Mouse (Mus musculus) limb, embryonic 14.5 days (tissue): ENCODE data around the gene Dcaf8. TPM values are rescaled to one million over a fixed set of nuclear protein-coding genes. Genes with fewer than 3 reads are reported as not detected.
A peak's percentile ranks its signal among the peaks of the same experiment; 100 is the strongest.

Experiments
- ATAC-seq: fragments of 200-750 bp; cut with Nextera tagmentation; 2 replicates; pipeline ENCODE4 v1.8.0; 2017; ENCODE audit warnings: low read depth, moderate number of reproducible peaks, moderate TSS enrichment; ENCODE audit not compliant: low FRiP score
- DNase-seq: peaks from one replicate; pipeline ENCODE4 v3.0.0-alpha.2; 2015; ENCODE audit warnings: low spot score
- H3K27ac ChIP-seq: fragments of 300-500 bp; sonication (generic); replicated peaks from 2 replicates; pipeline ENCODE4 v1.5.1; 2014; ENCODE audit warnings: low read depth, mild to moderate bottlenecking, low read length, moderate library complexity, mixed read lengths
- H3K27me3 ChIP-seq: fragments of 300-500 bp; sonication (generic); 2 replicates; pipeline ENCODE4 v1.6.1; 2014; ENCODE audit warnings: low read length, mixed read lengths; ENCODE audit not compliant: control insufficient read depth, insufficient read depth
- H3K36me3 ChIP-seq: fragments of 300-500 bp; sonication (generic); 2 replicates; pipeline ENCODE4 v1.6.1; 2014; ENCODE audit warnings: mild to moderate bottlenecking, low read length, moderate library complexity, mixed read lengths; ENCODE audit not compliant: control insufficient read depth, insufficient read depth
- H3K4me1 ChIP-seq: fragments of 300-500 bp; sonication (generic); 2 replicates; pipeline ENCODE4 v1.6.1; 2014; ENCODE audit warnings: antibody characterized with exemption, low read length, mixed read lengths; ENCODE audit not compliant: control insufficient read depth, insufficient read depth
- H3K4me2 ChIP-seq: fragments of 300-500 bp; sonication (generic); replicated peaks from 2 replicates; pipeline ENCODE4 v1.6.1; 2014; ENCODE audit warnings: low read depth, mild to moderate bottlenecking, low read length, moderate library complexity; ENCODE audit not compliant: severe bottlenecking
- H3K4me3 ChIP-seq: fragments of 300-500 bp; sonication (generic); replicated peaks from 2 replicates; pipeline ENCODE4 v1.5.1; 2014; ENCODE audit warnings: low read length
- H3K9ac ChIP-seq: fragments of 300-500 bp; sonication (generic); 2 replicates; pipeline ENCODE4 v1.6.1; 2014; ENCODE audit warnings: mild to moderate bottlenecking, low read depth, low read length, moderate library complexity; ENCODE audit not compliant: severe bottlenecking
- H3K9me3 ChIP-seq: fragments of 300-500 bp; sonication (generic); 2 replicates; pipeline ENCODE4 v1.6.1; 2016; ENCODE audit warnings: low read length; ENCODE audit not compliant: control insufficient read depth
- POLR2A ChIP-seq: fragments of 200-500 bp; IDR thresholded peaks from 2 replicates; pipeline ENCODE4 v1.8.0; 2012; ENCODE audit warnings: inconsistent platforms, mild to moderate bottlenecking, moderate library complexity, borderline replicate concordance; ENCODE audit not compliant: insufficient read depth, insufficient read length; ENCODE audit errors: extremely low read depth
- WGBS: fragments of 180-500 bp; shearing (Covaris S2); extraction: QIAGEN DNeasy Blood & Tissue Kit; methylation state at CpG from one replicate; pipeline ENCODE4 v1.1.7; 2014; 5-methylcytosine and 5-hydroxymethylcytosine counted together
- polyA plus RNA-seq, 2 experiments: library from polyadenylated mRNA; depleted of rRNA in 1 of 2; stranded (reverse) in 1 of 2; unstranded in 1 of 2; fragments of >200 nt; fragmentation: Nextera tagmentation in 1 of 2; extraction: Ambion mirVana in 1 of 2; gene quantifications; 2 replicates each; pipeline versions ENCODE4 v1.2.1 to v1.2.3; 2012 to 2014

The Dcaf8 gene
- polyA plus RNA-seq (2012; rRNA removed), result 120 TPM in 2 replicates
- polyA plus RNA-seq (2014; fragmentation: Nextera tagmentation; extraction: Ambion mirVana), result 121 and 131 TPM in 2 replicates

- TF ChIP-seq POLR2A, result peak; percentile 95
- H3K4me1 ChIP-seq, result peaks cover 6% of the 10 kb centered on the region; the same call in 1 of the 2 replicates
- H3K4me3 ChIP-seq, result peak within 1 kb of the TSS; percentile 99
- no peaks in the 10 kb centered on the region for H3K27me3 ChIP-seq
- under 1% methylated on average over 30 of the region's 42 CpGs for WGBS
- peaks cover 25% of the 10 kb centered on the region for H3K36me3 ChIP-seq
- peak within 1 kb of the TSS; percentile 57 for H3K4me2 ChIP-seq
- H3K9ac ChIP-seq, result peak within 1 kb of the TSS; percentile 100
- H3K9me3 ChIP-seq, result no peaks in the 10 kb centered on the region
- peak; percentile 99 for ATAC-seq
- H3K27ac ChIP-seq, result peak within 1 kb of the TSS; percentile 97
- DNase-seq, result peak; percentile 96
These were observed at the start of gene Dcaf8 for GRCm38 (mm10) chr1:172147835-172148278. Gene Dcaf8, plus strand, starts transcription at chr1:172148084.

- Histone ChIP-seq H3K4me1 (no peaks in the 10 kb centered on the region), H3K4me3 (no peak overlapping the region), H3K36me3 (peaks cover 88% of the 10 kb centered on the region), H3K27ac (no peak overlapping the region), H3K4me2 (no peak overlapping the region), H3K9ac (no peak overlapping the region), H3K9me3 (no peaks in the 10 kb centered on the region), H3K27me3 (no peaks in the 10 kb centered on the region)
- no peak for DNase-seq
- ATAC-seq, result no peak
- WGBS, result 89% methylated on average over 6 of the region's 6 CpGs
- TF ChIP-seq POLR2A, result no peak
These were observed 48.4 kb upstream of the Dcaf8 start for GRCm38 (mm10) chr1:172099325-172100033.

GRCm38 (mm10) chr1:172103619-172104018, 44.3 kb upstream of the Dcaf8 start:
- Histone ChIP-seq H3K4me1 (no peaks in the 10 kb centered on the region), H3K4me2 (no peak overlapping the region), H3K9me3 (no peaks in the 10 kb centered on the region), H3K27me3 (no peaks in the 10 kb centered on the region), H3K27ac (no peak overlapping the region), H3K36me3 (peaks cover 93% of the 10 kb centered on the region), H3K9ac (no peak overlapping the region), H3K4me3 (no peak overlapping the region)
- DNase-seq, result no peak
- TF ChIP-seq POLR2A, result no peak
- 89% methylated on average over 4 of the region's 4 CpGs for WGBS
- no peak for ATAC-seq

GRCm38 (mm10) chr1:172105101-172105500, 42.8 kb upstream of the Dcaf8 start:
- no peak overlapping the region for H3K4me2 ChIP-seq
- no peaks in the 10 kb centered on the region for H3K27me3 ChIP-seq
- no peaks in the 10 kb centered on the region for H3K4me1 ChIP-seq
- TF ChIP-seq POLR2A, result no peak
- no peak overlapping the region for H3K27ac ChIP-seq
- H3K36me3 ChIP-seq, result peaks cover 98% of the 10 kb centered on the region
- H3K4me3 ChIP-seq, result no peak overlapping the region
- DNase-seq, result peak; percentile 32
- peak; percentile 55; the same call in 1 of the 2 replicates for ATAC-seq
- H3K9ac ChIP-seq, result no peak overlapping the region
- 46% methylated on average over 11 of the region's 11 CpGs for WGBS
- H3K9me3 ChIP-seq, result no peaks in the 10 kb centered on the region

GRCm38 (mm10) chr1:172107777-172108477, 40.0 kb upstream of the Dcaf8 start:
- 82% methylated on average over 10 of the region's 10 CpGs for WGBS
- Histone ChIP-seq H3K36me3 (peaks cover 96% of the 10 kb centered on the region), H3K27ac (no peak overlapping the region), H3K9ac (no peak overlapping the region), H3K9me3 (no peaks in the 10 kb centered on the region), H3K4me3 (no peak overlapping the region), H3K4me2 (no peak overlapping the region), H3K4me1 (no peaks in the 10 kb centered on the region), H3K27me3 (no peaks in the 10 kb centered on the region)
- TF ChIP-seq POLR2A, result no peak
- no peak for DNase-seq
- no peak for ATAC-seq
